Mouse (Mus musculus): ENCODE measurements around the gene Trim80.
"Not testable (repeated sequence)": the region's sequence is repeated elsewhere in the genome, so short reads cannot be mapped to it uniquely, and the experiment has no call there.

Trim80 gene

DNA sequence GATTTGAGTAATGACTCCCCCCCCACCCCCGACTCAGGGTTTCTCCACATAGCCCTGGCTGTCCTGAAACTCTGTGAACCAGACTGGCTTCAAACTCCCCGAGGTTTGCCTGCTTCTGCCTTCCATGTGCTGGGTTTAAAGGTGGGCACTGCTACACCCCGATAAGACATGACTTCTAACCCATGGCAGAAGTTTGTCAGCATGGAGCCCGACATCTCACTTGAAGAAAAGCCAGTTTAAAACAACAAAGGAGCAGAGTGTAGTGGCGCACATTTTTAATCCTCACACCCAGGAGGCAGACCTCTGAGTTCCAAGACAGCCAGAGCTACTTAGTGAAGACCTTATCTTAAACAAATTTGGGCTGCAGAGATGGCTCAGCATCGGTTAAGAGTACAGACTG is 52.0 kb downstream of the Trim80 start:
- no peak for DNase-seq (ENCODE audit: low spot score)

DNA sequence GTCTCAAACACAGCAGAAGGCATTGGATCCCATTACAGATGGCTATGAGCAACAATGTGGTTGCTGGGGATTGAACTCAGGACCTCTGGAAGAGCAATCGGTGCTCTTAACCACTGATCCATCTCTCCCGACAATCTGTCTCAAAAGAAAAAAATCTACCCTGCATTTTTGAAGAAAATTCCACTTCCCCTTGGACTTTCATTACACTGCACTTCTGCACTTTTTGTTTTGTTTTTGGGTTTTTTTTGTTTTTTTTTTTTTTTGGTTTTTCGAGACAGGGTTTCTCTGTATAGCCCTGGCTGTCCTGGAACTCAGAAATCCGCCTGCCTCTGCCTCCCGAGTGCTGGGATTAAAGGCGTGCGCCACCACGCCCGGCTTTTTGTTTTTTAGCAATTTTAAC is 56.2 kb downstream of the Trim80 start:
- not testable (repeated sequence) for DNase-seq (ENCODE audit: low spot score)

Measured in yolk sac, embryonic 10.5 days (tissue).